Mouse (Mus musculus): ENCODE results near the gene 2310011J03Rik. TPM values are rescaled to one million over a fixed set of nuclear protein-coding genes. Genes with fewer than 3 reads are reported as not detected.

Gene 2310011J03Rik
- polyA plus RNA-seq (2016; fragmentation: Nextera tagmentation; extraction: Ambion mirVana) = 56.4 and 60.2 TPM in 2 replicates

DNA sequence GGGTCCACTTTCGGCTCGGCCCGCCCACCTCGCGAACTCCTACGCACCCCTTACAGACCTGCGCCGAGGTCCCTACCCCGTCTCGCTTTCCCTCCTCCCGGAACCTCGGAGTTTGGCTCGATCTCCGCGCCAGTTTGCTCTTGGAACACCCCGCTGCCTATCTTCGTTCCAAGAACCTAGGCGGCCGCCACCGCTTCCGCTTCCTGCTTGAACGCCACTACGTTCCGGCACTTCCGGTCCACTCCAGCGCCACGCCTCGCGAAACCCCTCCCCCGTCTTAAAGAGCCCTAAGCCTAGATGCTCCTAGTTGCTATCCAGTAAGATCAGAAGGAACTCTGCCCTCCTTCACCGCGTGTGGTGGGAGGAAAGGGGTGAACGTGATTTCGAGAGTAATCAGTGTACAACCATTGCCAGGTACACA is at the start of gene 2310011J03Rik:
TSS of gene 2310011J03Rik (minus strand) at position 198 of the 421 bp plus-strand sequence.
- Histone ChIP-seq H3K27ac (peak within 1 kb of the TSS; percentile 82), H3K36me3 (replicated peaks) (peaks cover 40% of the 10 kb centered on the region), H3K4me3 (peak within 1 kb of the TSS; percentile 94), H3K9me3 (no peaks in the 10 kb centered on the region), H3K4me1 (peaks cover 86% of the 10 kb centered on the region), H3K27me3 (ENCODE audit: poor library complexity, severe bottlenecking) (peaks cover 66% of the 10 kb centered on the region)
- under 1% methylated on average over 34 of the region's 34 CpGs for WGBS
- peak; percentile 89 for DNase-seq (ENCODE audit: extremely low spot score, low spot score)

DNA sequence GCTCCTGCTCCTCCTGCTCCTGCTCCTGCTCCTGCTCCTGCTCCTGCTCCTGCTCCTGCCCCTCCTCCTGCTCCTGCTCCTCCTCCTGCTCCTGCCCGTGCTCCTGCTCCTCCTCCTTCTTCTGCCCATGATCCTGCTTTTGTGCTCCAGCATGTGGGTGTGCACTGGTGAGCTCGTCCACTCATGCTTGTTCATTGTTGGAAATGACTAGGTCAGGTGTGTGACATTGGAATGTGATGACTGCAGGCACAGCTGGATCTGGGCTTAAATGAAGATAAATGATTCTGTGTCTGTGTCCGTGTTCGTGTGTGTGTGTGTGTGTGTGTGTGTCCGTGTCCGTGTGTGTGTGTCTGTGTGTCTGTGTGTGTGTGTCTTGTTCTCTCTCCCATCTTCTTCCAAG is 48.1 kb upstream of the 2310011J03Rik start:
- DNase-seq (ENCODE audit: extremely low spot score, low spot score) = no peak
- 92% methylated on average over 6 of the region's 6 CpGs for WGBS
- Histone ChIP-seq H3K4me1 (peaks cover 24% of the 10 kb centered on the region), H3K9me3 (0 out of 2 replicates have a peak, but pooled peaks cover 5% of the 10 kb centered on the region), H3K27ac (no peak overlapping the region), H3K27me3 (ENCODE audit: poor library complexity, severe bottlenecking) (peaks cover 49% of the 10 kb centered on the region), H3K36me3 (replicated peaks) (no peaks in the 10 kb centered on the region), H3K4me3 (no peak overlapping the region)

DNA sequence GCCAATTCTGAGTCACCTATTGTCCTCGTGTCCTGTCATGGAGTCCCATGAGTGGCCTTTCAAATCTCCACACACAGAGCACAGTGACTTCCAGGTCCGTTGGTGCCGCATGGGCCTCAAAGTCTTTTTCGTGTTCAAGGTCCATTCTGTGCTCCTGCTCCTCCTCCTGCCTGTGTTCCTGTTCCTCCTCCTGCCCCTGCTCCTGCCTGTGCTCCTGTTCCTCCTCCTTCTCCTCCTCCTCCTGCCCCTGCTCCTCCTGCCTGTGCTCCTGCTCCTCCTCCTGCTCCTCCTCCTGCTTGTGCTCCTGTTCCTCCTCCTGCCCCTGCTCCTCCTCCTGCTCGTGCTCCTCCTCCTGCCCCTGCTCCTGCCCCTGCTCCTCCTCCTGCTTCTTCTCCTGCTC is 47.6 kb upstream of the 2310011J03Rik start:
- Histone ChIP-seq H3K4me3 (no peak overlapping the region), H3K27me3 (ENCODE audit: poor library complexity, severe bottlenecking) (peaks cover 49% of the 10 kb centered on the region), H3K4me1 (peaks cover 24% of the 10 kb centered on the region), H3K27ac (no peak overlapping the region), H3K9me3 (0 out of 2 replicates have a peak, but pooled peaks cover 5% of the 10 kb centered on the region), H3K36me3 (replicated peaks) (no peaks in the 10 kb centered on the region)
- WGBS = 74% methylated on average over 5 of the region's 5 CpGs
- no peak for DNase-seq (ENCODE audit: extremely low spot score, low spot score)

DNA sequence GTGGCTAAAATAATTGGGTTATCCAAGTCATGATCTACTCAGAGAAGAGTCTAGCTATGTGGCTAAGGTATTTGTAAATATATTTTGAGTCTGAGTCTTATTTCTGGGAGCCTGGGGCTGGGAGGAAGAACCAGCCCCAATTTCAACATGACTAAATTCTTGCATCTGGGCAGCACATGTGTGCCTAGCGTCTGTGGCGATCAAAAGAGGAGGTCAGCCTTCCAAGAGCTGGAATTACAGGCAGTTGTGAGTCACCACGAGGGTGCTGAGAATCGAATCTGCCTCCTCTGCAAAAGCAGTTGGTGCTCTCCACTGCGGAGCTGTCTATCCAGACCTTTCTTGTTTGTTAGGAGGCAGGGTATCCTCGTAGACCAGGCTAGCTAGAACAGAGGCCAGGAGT is 45.4 kb upstream of the 2310011J03Rik start:
- H3K27ac ChIP-seq = no peak overlapping the region
- peaks cover 62% of the 10 kb centered on the region for H3K27me3 ChIP-seq (ENCODE audit: poor library complexity, severe bottlenecking)
- no peak for DNase-seq (ENCODE audit: extremely low spot score, low spot score)
- 73% methylated on average over 6 of the region's 6 CpGs for WGBS
- 0 out of 2 replicates have a peak, but pooled peaks cover 5% of the 10 kb centered on the region for H3K9me3 ChIP-seq
- H3K4me3 ChIP-seq = no peak overlapping the region
- H3K36me3 ChIP-seq (replicated peaks) = no peaks in the 10 kb centered on the region
- peaks cover 9% of the 10 kb centered on the region for H3K4me1 ChIP-seq

DNA sequence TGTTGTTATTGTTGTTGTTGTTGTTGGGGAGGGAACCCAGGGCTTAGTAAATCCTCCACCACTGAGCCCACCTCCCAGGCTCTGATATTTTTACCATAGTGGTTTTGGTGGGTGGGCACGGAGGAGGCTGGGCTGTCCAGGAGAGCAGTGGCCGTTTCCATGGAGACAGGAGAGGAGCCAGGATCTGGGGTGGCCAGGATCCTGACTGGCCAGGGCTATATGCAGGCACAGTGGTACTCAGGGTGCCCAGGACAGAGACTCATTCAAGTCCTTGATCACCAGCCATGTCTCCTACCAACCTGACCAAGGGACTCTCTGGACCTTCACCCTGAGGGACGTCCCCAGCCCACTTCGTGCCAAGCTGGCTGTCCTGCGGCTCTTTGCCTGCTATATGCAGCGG is 43.4 kb upstream of the 2310011J03Rik start:
- no peak overlapping the region for H3K27ac ChIP-seq
- no peak for DNase-seq (ENCODE audit: extremely low spot score, low spot score)
- peaks cover 83% of the 10 kb centered on the region for H3K27me3 ChIP-seq (ENCODE audit: poor library complexity, severe bottlenecking)
- H3K9me3 ChIP-seq = 0 out of 2 replicates have a peak, but pooled peaks cover 5% of the 10 kb centered on the region
- H3K4me1 ChIP-seq = peaks cover 9% of the 10 kb centered on the region
- 0 out of 2 replicates have a peak overlapping the region, but pooled peaks have one; percentile 3 for H3K4me3 ChIP-seq
- WGBS = 45% methylated on average over 6 of the region's 6 CpGs
- H3K36me3 ChIP-seq (replicated peaks) = no peaks in the 10 kb centered on the region

DNA sequence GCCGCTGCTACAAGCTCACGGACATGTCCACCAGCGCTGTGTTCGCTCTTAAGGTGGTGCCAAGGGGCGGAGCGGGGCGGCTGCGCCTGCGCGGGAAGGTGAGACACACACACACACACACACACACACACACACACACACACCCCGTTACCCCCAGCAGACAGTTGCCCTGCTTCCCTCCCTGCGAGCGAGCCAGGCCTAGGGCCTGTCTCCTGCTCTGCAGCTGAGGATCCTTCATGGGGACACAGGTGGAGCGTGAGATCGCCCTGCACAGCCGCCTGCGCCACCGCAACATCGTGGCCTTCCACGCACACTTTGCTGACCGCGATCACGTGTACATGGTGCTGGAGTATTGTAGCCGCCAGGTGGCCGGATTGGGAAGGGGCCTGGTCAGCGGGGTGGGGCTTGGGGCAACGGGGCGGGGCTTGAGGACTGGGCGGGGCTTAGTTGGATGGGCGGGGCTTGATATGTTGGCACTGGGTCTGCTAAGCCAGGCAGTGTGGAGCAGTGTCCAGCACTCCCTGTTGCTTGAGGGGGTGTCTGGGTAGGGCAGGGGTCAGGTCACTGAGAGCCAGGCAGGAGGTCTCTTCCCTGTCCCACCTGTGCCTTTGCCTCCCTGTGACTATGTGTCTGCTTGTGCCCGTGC is 37.8 kb upstream of the 2310011J03Rik start:
- DNase-seq (ENCODE audit: extremely low spot score, low spot score) = no peak

DNA sequence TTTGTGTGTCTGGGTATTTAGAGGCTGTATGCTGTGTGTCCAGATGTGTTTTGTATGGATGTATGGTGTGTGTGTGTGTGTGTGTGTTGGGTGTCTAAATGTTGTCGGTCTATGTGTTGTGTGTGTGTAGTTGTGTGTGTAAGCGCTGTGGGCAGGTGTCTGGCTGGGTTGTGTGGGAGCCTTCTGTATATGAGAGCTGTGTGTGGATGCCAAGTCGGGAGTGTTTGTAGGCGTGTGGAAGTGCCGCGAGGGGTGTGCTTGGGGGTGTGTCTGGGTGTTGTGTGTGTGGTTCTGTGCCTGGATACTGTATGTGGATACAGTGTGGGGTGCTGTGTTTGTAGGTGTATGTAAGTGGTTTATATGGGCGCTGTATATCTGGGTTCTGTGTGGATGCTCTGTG is 37.0 kb upstream of the 2310011J03Rik start:
- Histone ChIP-seq H3K36me3 (replicated peaks) (no peaks in the 10 kb centered on the region), H3K4me1 (peaks cover 32% of the 10 kb centered on the region), H3K27me3 (ENCODE audit: poor library complexity, severe bottlenecking) (peaks cover 98% of the 10 kb centered on the region), H3K4me3 (peak overlapping the region; percentile 37; the same call in 1 of the 2 replicates), H3K27ac (no peak overlapping the region), H3K9me3 (no peaks in the 10 kb centered on the region)
- WGBS = 30% methylated on average over 7 of the region's 7 CpGs
- DNase-seq (ENCODE audit: extremely low spot score, low spot score) = no peak

More for the DNA sequence above, 37.8 kb upstream of the 2310011J03Rik start:
- peaks cover 32% of the 10 kb centered on the region for H3K4me1 ChIP-seq
- H3K36me3 ChIP-seq (replicated peaks) = no peaks in the 10 kb centered on the region
- H3K27me3 ChIP-seq (ENCODE audit: poor library complexity, severe bottlenecking) = peaks cover 98% of the 10 kb centered on the region
- H3K9me3 ChIP-seq = no peaks in the 10 kb centered on the region
- peak overlapping the region; percentile 37 for H3K4me3 ChIP-seq
- H3K27ac ChIP-seq = no peak overlapping the region
- 9% methylated on average over 30 of the region's 31 CpGs for WGBS

DNA sequence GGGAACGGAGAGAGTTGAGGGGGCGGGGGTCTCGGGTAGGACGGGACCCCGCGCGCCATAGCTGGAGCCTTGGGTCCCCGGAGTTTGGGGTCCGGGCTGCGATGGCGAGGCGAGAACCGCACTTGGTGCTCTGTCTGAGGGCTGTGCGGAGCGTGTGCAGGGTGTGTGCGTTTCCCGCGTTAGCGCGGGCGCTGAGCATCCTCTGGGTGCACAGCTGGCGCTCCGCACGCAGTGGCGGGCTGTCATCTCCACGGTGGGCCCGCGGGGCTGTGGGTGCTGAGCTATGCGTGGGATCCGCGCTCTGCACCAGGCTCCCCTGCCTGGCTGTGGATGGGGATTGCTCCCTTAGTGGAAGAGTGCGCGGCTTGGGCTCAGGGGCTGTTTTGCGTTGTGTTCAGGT is 36.4 kb upstream of the 2310011J03Rik start:
- Histone ChIP-seq H3K4me3 (peak overlapping the region; percentile 49), H3K27ac (no peak overlapping the region), H3K27me3 (ENCODE audit: poor library complexity, severe bottlenecking) (peaks cover 100% of the 10 kb centered on the region), H3K4me1 (peaks cover 32% of the 10 kb centered on the region), H3K36me3 (replicated peaks) (no peaks in the 10 kb centered on the region), H3K9me3 (no peaks in the 10 kb centered on the region)
- 1% methylated on average over 34 of the region's 34 CpGs for WGBS
- no peak for DNase-seq (ENCODE audit: extremely low spot score, low spot score)

DNA sequence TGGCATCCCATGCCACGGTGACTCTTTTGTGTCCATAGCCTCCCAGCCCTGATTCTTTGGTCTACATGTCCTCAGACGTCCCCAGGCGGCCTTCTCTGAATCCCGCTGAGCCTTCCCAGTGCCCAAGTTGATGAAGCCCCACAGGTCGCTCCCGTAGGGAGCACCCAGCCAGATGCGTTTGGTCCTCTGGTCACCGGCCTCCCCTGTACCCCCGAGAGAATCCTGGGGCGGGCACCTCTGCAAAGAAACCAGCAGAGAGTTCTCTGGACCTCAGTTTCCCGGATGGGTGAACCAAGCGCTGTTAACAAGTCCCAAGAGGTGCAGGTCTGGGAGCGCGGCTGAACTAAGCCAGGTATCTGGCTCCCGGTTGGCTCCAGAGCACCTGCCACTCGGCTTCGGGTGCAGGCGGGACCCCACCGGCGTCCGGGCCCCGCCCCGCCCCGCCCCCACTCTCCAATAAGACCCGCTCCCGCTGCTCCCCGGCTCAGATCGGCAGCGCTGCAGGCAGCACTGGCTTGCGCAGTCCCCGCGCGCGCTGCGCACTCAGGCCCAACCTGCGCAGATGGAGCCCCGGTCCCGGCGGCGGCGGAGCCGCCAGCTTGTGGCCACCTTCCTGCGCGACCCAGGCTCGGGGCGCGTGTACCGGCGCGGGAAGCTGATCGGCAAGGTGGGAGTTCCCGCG is 35.8 kb upstream of the 2310011J03Rik start, which contains the start of gene Plk5:
TSS of gene Plk5 (plus strand) at position 459 of the 682 bp plus-strand sequence.
- no peaks in the 10 kb centered on the region for H3K9me3 ChIP-seq
- peak within 1 kb of the TSS; percentile 49 for H3K4me3 ChIP-seq
- H3K36me3 ChIP-seq (replicated peaks) = no peaks in the 10 kb centered on the region
- peaks cover 100% of the 10 kb centered on the region for H3K27me3 ChIP-seq (ENCODE audit: poor library complexity, severe bottlenecking)
- H3K4me1 ChIP-seq = peaks cover 32% of the 10 kb centered on the region
- no peak for DNase-seq (ENCODE audit: extremely low spot score, low spot score)
- no peak within 1 kb of the TSS for H3K27ac ChIP-seq
- under 1% methylated on average over 53 of the region's 53 CpGs for WGBS

DNA sequence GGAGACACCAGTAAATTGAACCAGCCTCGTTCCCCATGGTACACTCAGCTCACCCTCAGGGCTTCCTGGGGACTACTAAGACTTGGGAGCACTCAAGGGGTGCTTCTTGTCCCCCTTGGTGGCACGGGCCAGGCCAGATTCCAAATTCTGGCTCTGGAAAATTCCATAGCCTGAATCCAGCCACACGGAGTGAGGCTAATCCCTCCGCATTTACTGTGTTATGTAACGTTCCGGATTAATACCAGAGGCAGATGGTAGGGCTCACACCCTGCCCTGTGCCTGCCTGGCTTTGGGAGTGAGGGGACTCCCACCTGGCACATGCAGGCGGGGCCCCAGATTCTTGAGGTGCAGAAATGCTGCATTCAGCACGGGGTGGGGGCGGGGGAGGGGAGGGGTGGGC is 35.1 kb upstream of the 2310011J03Rik start:
- H3K4me1 ChIP-seq = peaks cover 32% of the 10 kb centered on the region
- H3K36me3 ChIP-seq (replicated peaks) = no peaks in the 10 kb centered on the region
- DNase-seq (ENCODE audit: extremely low spot score, low spot score) = no peak
- 6% methylated on average over 9 of the region's 9 CpGs for WGBS
- no peak overlapping the region for H3K4me3 ChIP-seq
- no peaks in the 10 kb centered on the region for H3K9me3 ChIP-seq
- no peak overlapping the region for H3K27ac ChIP-seq
- H3K27me3 ChIP-seq (ENCODE audit: poor library complexity, severe bottlenecking) = peaks cover 100% of the 10 kb centered on the region

DNA sequence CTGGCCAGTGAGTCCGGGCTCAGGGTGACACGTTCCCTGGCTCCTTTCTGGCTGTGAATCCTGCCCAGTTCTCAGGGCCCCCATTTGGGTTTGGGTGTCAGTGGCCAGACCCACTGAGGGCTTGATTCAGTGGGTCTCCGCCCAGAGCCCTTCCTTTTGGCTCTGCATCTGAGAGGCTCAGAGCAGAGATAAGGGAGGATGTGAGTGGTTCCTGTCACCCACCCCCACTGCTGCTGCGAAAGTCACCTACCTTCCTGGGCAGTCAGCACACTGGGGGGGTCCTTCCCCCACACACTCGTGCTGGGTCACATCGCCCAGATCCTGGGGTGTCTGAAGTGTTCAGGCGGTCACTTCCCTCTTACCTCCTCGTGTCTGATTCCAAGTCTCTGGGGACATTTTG is 32.4 kb upstream of the 2310011J03Rik start:
- H3K4me1 ChIP-seq = peaks cover 45% of the 10 kb centered on the region
- no peak for DNase-seq (ENCODE audit: extremely low spot score, low spot score)
- peaks cover 100% of the 10 kb centered on the region for H3K27me3 ChIP-seq (ENCODE audit: poor library complexity, severe bottlenecking)
- H3K4me3 ChIP-seq = no peak overlapping the region
- no peaks in the 10 kb centered on the region for H3K9me3 ChIP-seq
- no peaks in the 10 kb centered on the region for H3K36me3 ChIP-seq (replicated peaks)
- H3K27ac ChIP-seq = no peak overlapping the region
- WGBS = 73% methylated on average over 8 of the region's 8 CpGs

DNA sequence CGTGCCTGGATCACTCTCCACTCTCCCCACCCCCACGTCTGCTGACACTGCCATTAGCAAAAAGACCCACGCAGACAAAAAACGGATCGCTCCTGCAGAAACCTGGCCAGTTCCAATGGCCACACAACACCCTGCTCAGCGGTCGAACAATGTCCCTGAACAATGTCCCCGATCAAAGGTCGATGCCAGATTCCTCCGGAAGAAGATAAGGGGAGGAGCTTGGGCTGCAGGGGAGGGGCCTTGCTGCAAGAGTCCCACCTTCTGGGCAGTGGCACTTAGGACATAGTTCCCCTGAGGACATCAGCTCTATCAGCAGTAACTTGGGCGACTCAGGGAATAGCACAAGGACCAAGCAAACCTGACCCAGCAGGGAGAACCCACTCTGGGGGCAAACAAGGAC is 31.6 kb upstream of the 2310011J03Rik start:
- no peak overlapping the region for H3K27ac ChIP-seq
- H3K27me3 ChIP-seq (ENCODE audit: poor library complexity, severe bottlenecking) = peaks cover 100% of the 10 kb centered on the region
- H3K4me3 ChIP-seq = no peak overlapping the region
- H3K9me3 ChIP-seq = no peaks in the 10 kb centered on the region
- no peak for DNase-seq (ENCODE audit: extremely low spot score, low spot score)
- WGBS = 20% methylated on average over 11 of the region's 11 CpGs
- peaks cover 42% of the 10 kb centered on the region for H3K4me1 ChIP-seq
- no peaks in the 10 kb centered on the region for H3K36me3 ChIP-seq (replicated peaks)

DNA sequence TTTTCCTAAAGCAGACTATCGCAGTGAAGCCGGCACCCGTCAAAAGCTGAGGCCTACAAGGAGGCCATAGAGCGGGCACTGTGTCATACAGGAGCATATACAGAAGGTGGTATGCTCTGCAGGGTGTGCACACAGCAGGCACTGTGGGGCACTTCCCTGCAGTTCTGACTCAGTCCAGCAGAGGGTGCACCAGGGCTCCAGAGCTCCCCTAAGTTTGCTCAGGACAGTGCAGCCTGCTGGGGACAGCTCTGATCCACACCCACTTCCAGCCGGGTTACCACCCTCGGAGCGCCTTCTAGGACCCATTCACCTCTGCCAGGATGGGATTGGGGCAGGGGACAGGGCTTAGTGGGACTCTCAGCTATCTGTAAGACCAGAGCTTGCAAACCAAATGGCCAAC is 30.0 kb upstream of the 2310011J03Rik start:
- Histone ChIP-seq H3K27ac (no peak overlapping the region), H3K4me1 (peaks cover 28% of the 10 kb centered on the region), H3K4me3 (peak overlapping the region; percentile 2; the same call in 1 of the 2 replicates), H3K27me3 (ENCODE audit: poor library complexity, severe bottlenecking) (peaks cover 100% of the 10 kb centered on the region), H3K9me3 (no peaks in the 10 kb centered on the region), H3K36me3 (replicated peaks) (no peaks in the 10 kb centered on the region)
- WGBS = 2% methylated on average over 7 of the region's 7 CpGs
- DNase-seq (ENCODE audit: extremely low spot score, low spot score) = peak; percentile 83
